Mouse (Mus musculus) midbrain, embryonic 16.5 days (tissue): ENCODE measurements around the gene Hk2. TPM values are rescaled to one million over a fixed set of nuclear protein-coding genes. Genes with fewer than 3 reads are reported as not detected.
A peak's percentile ranks its signal among the peaks of the same experiment; 100 is the strongest.

ENCODE experiments used
- ATAC-seq: fragments of 200-750 bp; cut with Nextera tagmentation; 2 replicates; pipeline ENCODE4 v1.8.0; 2017; ENCODE audit warnings: moderate TSS enrichment
- H3K27ac ChIP-seq: fragments of 300-500 bp; sonication (generic); 2 replicates; pipeline ENCODE4 v1.5.1; 2014; ENCODE audit warnings: mild to moderate bottlenecking, low read length, mixed read lengths
- H3K27me3 ChIP-seq: fragments of 300-500 bp; sonication (generic); 2 replicates; pipeline ENCODE4 v1.6.1; 2014; ENCODE audit warnings: low read depth, low read length, mixed read lengths; ENCODE audit not compliant: control insufficient read depth, insufficient read depth
- H3K36me3 ChIP-seq: fragments of 300-500 bp; sonication (generic); 2 replicates; pipeline ENCODE4 v1.6.1; 2014; ENCODE audit warnings: mild to moderate bottlenecking, low read length, moderate library complexity, mixed read lengths; ENCODE audit not compliant: control insufficient read depth, insufficient read depth
- H3K4me1 ChIP-seq: fragments of 300-500 bp; sonication (generic); 2 replicates; pipeline ENCODE4 v1.6.1; 2014; ENCODE audit warnings: mild to moderate bottlenecking, low read length, mixed read lengths; ENCODE audit not compliant: control insufficient read depth, insufficient read depth
- H3K4me2 ChIP-seq: fragments of 300-500 bp; sonication (generic); 2 replicates; pipeline ENCODE4 v1.6.1; 2014; ENCODE audit warnings: mild to moderate bottlenecking, low read length, mixed read lengths
- H3K4me3 ChIP-seq: fragments of 300-500 bp; sonication (generic); 2 replicates; pipeline ENCODE4 v1.5.1; 2014; ENCODE audit warnings: low read depth, mild to moderate bottlenecking, low read length, moderate library complexity, mixed read lengths
- H3K9ac ChIP-seq: fragments of 300-500 bp; sonication (generic); 2 replicates; pipeline ENCODE4 v1.6.1; 2014; ENCODE audit warnings: low read depth, low read length, mixed read lengths
- H3K9me3 ChIP-seq: fragments of 300-500 bp; sonication (generic); replicated peaks from 2 replicates; pipeline ENCODE4 v1.6.1; 2014; ENCODE audit warnings: mild to moderate bottlenecking, low read length, mixed read lengths; ENCODE audit not compliant: control insufficient read depth, poor library complexity, severe bottlenecking
- WGBS: fragments of 180-500 bp; shearing (Covaris S2); extraction: QIAGEN DNeasy Blood & Tissue Kit; methylation state at CpG from one replicate; pipeline ENCODE4 v1.1.7; 2014; 5-methylcytosine and 5-hydroxymethylcytosine counted together
- polyA plus RNA-seq: library from polyadenylated mRNA; unstranded; fragments of >200 nt; fragmentation: Nextera tagmentation; extraction: Ambion mirVana; gene quantifications from 2 replicates; pipeline ENCODE4 v1.2.1, GENCODE M21; 2015

Hk2 gene
- polyA plus RNA-seq, 1 experiment from 2014 or later, result 1.7 TPM

GRCm38 (mm10) chr6:82773261-82774131 is 758 bp downstream of the Hk2 start:
- ATAC-seq, result peak; percentile 38
- Histone ChIP-seq H3K27ac (no peak overlapping the region), H3K4me1 (peaks cover 15% of the 10 kb centered on the region), H3K4me3 (peak overlapping the region; percentile 44), H3K9ac (peak overlapping the region; percentile 42), H3K4me2 (peak overlapping the region; percentile 97), H3K9me3 (no peaks in the 10 kb centered on the region), H3K36me3 (no peaks in the 10 kb centered on the region), H3K27me3 (peaks cover 7% of the 10 kb centered on the region; the same call in 1 of the 2 replicates)
- under 1% methylated on average over 67 of the region's 68 CpGs for WGBS

DNA sequence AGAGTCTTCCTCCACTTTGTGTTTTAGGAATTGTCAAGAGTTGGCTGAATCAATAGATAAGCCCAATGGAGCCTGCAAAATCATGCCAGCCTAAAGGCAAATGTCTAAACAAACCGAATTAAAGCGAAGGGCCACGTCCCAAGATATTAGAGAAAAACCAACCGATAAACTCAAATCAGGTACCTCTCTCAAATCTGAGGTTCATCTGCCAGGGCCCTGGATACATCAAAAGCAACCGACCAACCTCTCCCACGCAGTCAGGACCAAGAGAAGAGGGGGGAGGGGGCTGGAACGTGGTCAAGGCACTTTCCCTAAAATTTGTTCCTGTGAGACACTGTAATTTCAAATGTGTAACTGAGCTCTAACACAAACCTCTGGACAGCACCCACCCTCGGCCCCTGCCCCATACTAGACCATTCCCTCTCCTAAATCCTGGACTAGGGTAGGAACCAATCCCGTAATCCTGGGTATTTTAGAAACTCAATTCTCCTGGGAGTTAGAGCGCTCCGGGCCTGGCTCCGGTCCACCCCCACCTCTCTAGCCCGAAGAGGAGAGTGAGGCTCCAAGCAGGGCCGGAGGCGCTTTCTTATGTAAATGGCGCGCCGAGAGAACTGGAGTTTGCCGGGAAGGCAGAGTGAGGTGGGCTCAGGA is 1.7 kb downstream of the Hk2 start:
- 0 out of 2 replicates have a peak, but pooled peaks have one; percentile 7 for ATAC-seq
- H3K27ac ChIP-seq, result no peak overlapping the region
- H3K9ac ChIP-seq, result no peak overlapping the region
- H3K4me3 ChIP-seq, result peak overlapping the region; percentile 44
- WGBS, result 1% methylated on average over 19 of the region's 19 CpGs
- H3K36me3 ChIP-seq, result no peaks in the 10 kb centered on the region
- peak overlapping the region; percentile 97 for H3K4me2 ChIP-seq
- peaks cover 7% of the 10 kb centered on the region; the same call in 1 of the 2 replicates for H3K27me3 ChIP-seq
- H3K4me1 ChIP-seq, result peaks cover 15% of the 10 kb centered on the region
- no peaks in the 10 kb centered on the region for H3K9me3 ChIP-seq

DNA sequence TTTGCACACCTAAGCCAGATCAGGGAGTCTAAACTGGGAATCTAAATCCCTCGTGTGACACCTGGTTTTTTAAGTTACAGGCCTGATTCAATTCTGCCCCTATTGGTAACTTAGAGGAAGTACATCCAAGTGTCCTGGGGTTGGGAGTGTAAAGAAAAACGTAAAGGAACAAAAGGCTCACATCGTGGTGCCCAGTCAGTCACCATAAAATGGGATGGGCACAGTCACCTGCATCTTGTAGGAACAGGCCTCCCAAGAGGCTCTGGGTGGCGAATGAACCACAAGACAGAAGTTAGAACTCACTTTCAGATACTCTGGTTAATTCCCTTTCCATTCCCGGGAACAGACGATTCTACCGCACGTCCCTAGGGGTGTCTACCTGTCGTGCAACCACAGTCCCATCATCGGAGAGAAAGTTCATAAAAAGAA is 2.3 kb downstream of the Hk2 start:
- no peak overlapping the region for H3K9ac ChIP-seq
- no peaks in the 10 kb centered on the region for H3K9me3 ChIP-seq
- no peaks in the 10 kb centered on the region for H3K36me3 ChIP-seq
- ATAC-seq, result no peak
- peak overlapping the region; percentile 97; the same call in 1 of the 2 replicates for H3K4me2 ChIP-seq
- peaks cover 15% of the 10 kb centered on the region for H3K4me1 ChIP-seq
- H3K27me3 ChIP-seq, result peaks cover 7% of the 10 kb centered on the region; the same call in 1 of the 2 replicates
- H3K4me3 ChIP-seq, result no peak overlapping the region
- 1% methylated on average over 10 of the region's 10 CpGs for WGBS
- no peak overlapping the region for H3K27ac ChIP-seq

- Histone ChIP-seq H3K4me1 (peaks cover 15% of the 10 kb centered on the region), H3K36me3 (no peaks in the 10 kb centered on the region), H3K27me3 (peaks cover 7% of the 10 kb centered on the region; the same call in 1 of the 2 replicates), H3K4me2 (no peak overlapping the region), H3K4me3 (no peak overlapping the region), H3K27ac (no peak overlapping the region), H3K9me3 (no peaks in the 10 kb centered on the region), H3K9ac (no peak overlapping the region)
- WGBS, result 66% methylated on average over 9 of the region's 9 CpGs
- ATAC-seq, result no peak
These were observed 3.2 kb downstream of the Hk2 start for GRCm38 (mm10) chr6:82771059-82771458.

DNA sequence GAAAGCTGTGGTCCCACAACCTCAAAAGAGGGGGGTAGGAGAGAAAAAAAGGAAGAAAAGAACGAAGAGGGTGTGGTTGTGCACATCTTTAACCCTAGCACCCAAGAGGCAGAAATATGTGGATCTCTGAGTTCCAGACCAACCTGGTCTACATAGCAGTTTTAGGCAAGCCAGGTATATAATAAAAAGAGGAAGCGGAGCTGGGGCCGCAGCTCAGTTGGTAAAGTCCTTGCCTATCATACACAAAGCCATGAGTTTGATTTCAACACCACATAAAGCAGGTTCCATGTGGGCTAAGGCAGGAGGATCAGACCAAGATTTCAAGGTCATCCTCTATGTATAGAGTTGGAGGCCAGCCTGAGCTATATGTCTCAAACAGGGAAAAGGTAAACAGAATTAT is 4.0 kb downstream of the Hk2 start:
- peaks cover 15% of the 10 kb centered on the region for H3K4me1 ChIP-seq
- H3K4me3 ChIP-seq, result no peak overlapping the region
- H3K9me3 ChIP-seq, result no peaks in the 10 kb centered on the region
- peaks cover 4% of the 10 kb centered on the region; the same call in 1 of the 2 replicates for H3K27me3 ChIP-seq
- no peak overlapping the region for H3K9ac ChIP-seq
- ATAC-seq, result no peak
- no peaks in the 10 kb centered on the region for H3K36me3 ChIP-seq
- whole genome bisulfite sequencing, result 87% methylated on average over 3 of the region's 3 CpGs
- no peak overlapping the region for H3K27ac ChIP-seq
- H3K4me2 ChIP-seq, result no peak overlapping the region

DNA sequence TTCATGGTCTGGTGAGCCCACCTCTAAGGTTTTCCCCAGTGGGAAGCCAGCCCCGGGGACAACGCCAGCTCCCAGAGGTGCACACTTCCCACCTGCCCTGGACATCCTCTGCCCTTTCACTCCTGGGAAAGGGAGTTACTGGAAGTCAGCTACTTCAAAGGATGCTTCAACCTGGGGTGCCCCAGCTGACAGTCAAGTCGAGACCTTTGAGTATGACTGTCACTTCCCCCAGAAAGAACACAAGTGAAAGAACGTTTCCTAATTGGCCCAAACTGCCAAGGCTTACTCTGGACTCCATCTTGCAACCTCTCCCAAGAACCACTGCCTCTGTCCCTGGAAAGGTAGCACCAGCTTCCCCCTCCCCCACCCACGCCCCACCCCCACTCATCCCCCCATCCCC is 4.5 kb downstream of the Hk2 start:
- ATAC-seq, result no peak
- 60% methylated on average over 5 of the region's 5 CpGs for WGBS
- Histone ChIP-seq H3K4me3 (no peak overlapping the region), H3K4me2 (no peak overlapping the region), H3K9ac (no peak overlapping the region), H3K4me1 (peaks cover 13% of the 10 kb centered on the region), H3K9me3 (no peaks in the 10 kb centered on the region), H3K27ac (no peak overlapping the region), H3K36me3 (no peaks in the 10 kb centered on the region), H3K27me3 (no peaks in the 10 kb centered on the region)

- 95% methylated on average over 12 of the region's 12 CpGs for WGBS
- Histone ChIP-seq H3K9me3 (no peaks in the 10 kb centered on the region), H3K9ac (no peak overlapping the region), H3K36me3 (no peaks in the 10 kb centered on the region), H3K27ac (no peak overlapping the region), H3K27me3 (no peaks in the 10 kb centered on the region), H3K4me2 (no peak overlapping the region), H3K4me1 (peaks cover 5% of the 10 kb centered on the region), H3K4me3 (no peak overlapping the region)
- ATAC-seq, result no peak
These were observed 6.3 kb downstream of the Hk2 start for GRCm38 (mm10) chr6:82767734-82768586.

DNA sequence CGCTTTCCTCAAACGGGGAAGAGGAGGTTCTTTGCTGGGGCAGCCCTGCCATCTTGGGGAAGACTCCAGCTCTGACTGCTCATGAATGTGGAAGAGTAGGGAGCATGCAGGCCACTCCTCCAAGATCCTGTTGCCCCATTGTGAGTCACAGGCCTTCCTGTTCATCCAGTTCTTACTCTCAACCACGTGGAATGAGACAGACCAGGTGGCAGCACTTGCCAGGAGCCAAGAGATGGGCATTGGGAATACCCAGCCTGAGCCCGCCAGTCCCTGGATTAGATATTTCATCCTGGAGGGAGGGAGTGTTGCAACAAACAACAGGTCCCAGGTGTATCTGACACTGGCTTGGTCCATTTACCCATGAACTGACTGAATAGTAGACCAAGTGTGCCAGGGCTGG is 7.6 kb downstream of the Hk2 start:
- H3K4me1 ChIP-seq, result no peaks in the 10 kb centered on the region
- no peaks in the 10 kb centered on the region for H3K9me3 ChIP-seq
- H3K27ac ChIP-seq, result no peak overlapping the region
- WGBS, result 79% methylated on average over 4 of the region's 4 CpGs
- no peak for ATAC-seq
- H3K9ac ChIP-seq, result no peak overlapping the region
- H3K36me3 ChIP-seq, result no peaks in the 10 kb centered on the region
- no peak overlapping the region for H3K4me3 ChIP-seq
- H3K4me2 ChIP-seq, result no peak overlapping the region
- H3K27me3 ChIP-seq, result no peaks in the 10 kb centered on the region
